Mouse (Mus musculus) MEL (cell line): ENCODE measurements at regions not wholly inside any gene's neighbourhood (a gene's known extent, or its start where the extent isn't known, plus 50 kb on each side); places are given as distances from the start of the nearest gene placed in this dataset.

Source experiments
- DNase-seq: peaks from one replicate; pipeline ENCODE4 v3.0.0; 2011; ENCODE audit warnings: low read depth, low spot score
- H3K27ac ChIP-seq: 2 replicates; pipeline ENCODE4 v1.5.1; 2012; ENCODE audit warnings: low read depth, mild to moderate bottlenecking, control low read depth, low read length, moderate library complexity; ENCODE audit not compliant: control insufficient read depth
- H3K27me3 ChIP-seq, 2 experiments: fragments of 150-350 bp in 1 of 2; sonication (generic) in 1 of 2; 2 replicates each; pipeline ENCODE4 v1.6.1; 2012; ENCODE audit warnings: low read length in 2 of 2, mild to moderate bottlenecking in 2 of 2, improper control_type of control experiment in 1 of 2, moderate library complexity in 1 of 2; ENCODE audit not compliant: insufficient read depth in 2 of 2, control insufficient read depth in 1 of 2
- H3K36me3 ChIP-seq, 2 experiments: 2 replicates each; pipeline ENCODE4 v1.6.1; 2012 to 2014; ENCODE audit warnings: low read length in 2 of 2, improper control_type of control experiment in 1 of 2, inconsistent platforms in 1 of 2, mild to moderate bottlenecking in 1 of 2; ENCODE audit not compliant: insufficient read depth in 2 of 2, control insufficient read depth in 1 of 2
- H3K4me1 ChIP-seq, 2 experiments: fragments of 150-350 bp in 1 of 2; sonication (generic) in 1 of 2; 2 replicates each; pipeline ENCODE4 v1.6.1; 2012; ENCODE audit warnings: low read length in 2 of 2, improper control_type of control experiment in 1 of 2, mild to moderate bottlenecking in 1 of 2; ENCODE audit not compliant: insufficient read depth in 2 of 2, control insufficient read depth in 1 of 2
- H3K4me3 ChIP-seq, 2 experiments: fragments of 150-350 bp in 1 of 2; sonication (generic) in 1 of 2; 2 replicates each; pipeline ENCODE4 v1.5.1; 2012; ENCODE audit warnings: low read depth in 2 of 2, low read length in 2 of 2, mild to moderate bottlenecking in 2 of 2, moderate library complexity in 2 of 2, control low read depth in 1 of 2, improper control_type of control experiment in 1 of 2; ENCODE audit not compliant: control insufficient read depth in 1 of 2, insufficient read depth in 1 of 2
- H3K79me2 ChIP-seq: 2 replicates; pipeline ENCODE4 v1.6.1; 2012; ENCODE audit warnings: mild to moderate bottlenecking, low read length, moderate library complexity; ENCODE audit not compliant: control insufficient read depth, poor library complexity, insufficient read depth
- H3K9ac ChIP-seq: 2 replicates; pipeline ENCODE4 v1.6.1; 2012; ENCODE audit warnings: low read depth, mild to moderate bottlenecking, control low read depth, low read length, moderate library complexity; ENCODE audit not compliant: control insufficient read depth, poor library complexity, severe bottlenecking
- H3K9me3 ChIP-seq: fragments of 150-350 bp; sonication (generic); replicated peaks from 2 replicates; pipeline ENCODE4 v1.6.1; 2012; ENCODE audit warnings: mild to moderate bottlenecking, low read length, improper control_type of control experiment, moderate library complexity; ENCODE audit not compliant: insufficient read depth
- E2F4 ChIP-seq: IDR thresholded peaks from 2 replicates; pipeline ENCODE4 v1.6.1; 2011; ENCODE audit warnings: low read depth, low read length, improper control_type of control experiment, borderline replicate concordance
- EP300 ChIP-seq, 2 experiments: IDR thresholded peaks; 2 replicates each; pipeline ENCODE4 v1.6.1; 2011; ENCODE audit warnings: improper control_type of control experiment in 2 of 2, low read length in 2 of 2, low read depth in 1 of 2, mild to moderate bottlenecking in 1 of 2
- GABPA ChIP-seq: IDR thresholded peaks from 2 replicates; pipeline ENCODE4 v1.6.1; 2012; ENCODE audit warnings: low read depth, mild to moderate bottlenecking, inconsistent platforms, low read length, improper control_type of control experiment, moderate library complexity
- JUND ChIP-seq: IDR thresholded peaks from 2 replicates; pipeline ENCODE4 v1.6.1; 2011; ENCODE audit warnings: low read depth, mild to moderate bottlenecking, improper control_type of control experiment, low read length
- KAT2A ChIP-seq: conservative IDR thresholded peaks from 2 replicates; pipeline ENCODE4 v1.6.1; 2012; ENCODE audit warnings: low read depth, low read length, improper control_type of control experiment, inconsistent platforms
- MEF2A ChIP-seq: IDR thresholded peaks from 2 replicates; pipeline ENCODE4 v1.6.1; 2014; ENCODE audit warnings: low read depth, mild to moderate bottlenecking, inconsistent platforms, low read length, improper control_type of control experiment; ENCODE audit not compliant: poor library complexity, insufficient replicate concordance, severe bottlenecking; ENCODE audit errors: extremely low read depth
- MXI1 ChIP-seq: IDR thresholded peaks from 2 replicates; pipeline ENCODE4 v1.6.1; 2011; ENCODE audit warnings: mild to moderate bottlenecking, low read depth, low read length, improper control_type of control experiment
- POLR2A ChIP-seq, 2 experiments: IDR thresholded peaks; 2 replicates each; pipeline ENCODE4 v1.6.1; 2011 to 2012; ENCODE audit warnings: low read length in 2 of 2, mild to moderate bottlenecking in 2 of 2, control low read depth in 1 of 2, improper control_type of control experiment in 1 of 2, low read depth in 1 of 2, moderate library complexity in 1 of 2; ENCODE audit not compliant: control insufficient read depth in 1 of 2, insufficient read depth in 1 of 2, poor library complexity in 1 of 2
- POLR2AphosphoS2 ChIP-seq: IDR thresholded peaks from 2 replicates; pipeline ENCODE4 v1.6.1; 2011; ENCODE audit warnings: low read length, improper control_type of control experiment
- SIN3A ChIP-seq: IDR thresholded peaks from 2 replicates; pipeline ENCODE4 v1.6.1; 2012; ENCODE audit warnings: low read length, improper control_type of control experiment, inconsistent platforms
- TAL1 ChIP-seq: IDR thresholded peaks from 2 replicates; pipeline ENCODE4 v1.6.1; 2012; ENCODE audit warnings: mild to moderate bottlenecking, inconsistent platforms, low read length, moderate library complexity, mixed read lengths
- TBP ChIP-seq: IDR thresholded peaks from 2 replicates; pipeline ENCODE4 v1.8.0; 2011; ENCODE audit warnings: low read depth, low read length, improper control_type of control experiment
- TCF12 ChIP-seq: IDR thresholded peaks from 2 replicates; pipeline ENCODE4 v1.6.1; 2014; ENCODE audit warnings: low read depth, mild to moderate bottlenecking, inconsistent platforms, low read length, improper control_type of control experiment, moderate library complexity
- UBTF ChIP-seq: IDR thresholded peaks from 2 replicates; pipeline ENCODE4 v1.6.1; 2012; ENCODE audit warnings: low read depth, mild to moderate bottlenecking, inconsistent platforms, low read length, improper control_type of control experiment, moderate library complexity, borderline replicate concordance; ENCODE audit not compliant: insufficient read depth
- ZKSCAN1 ChIP-seq: IDR thresholded peaks from 2 replicates; pipeline ENCODE4 v1.6.1; 2012; ENCODE audit warnings: low read depth, mild to moderate bottlenecking, inconsistent platforms, low read length, improper control_type of control experiment, moderate library complexity

DNA sequence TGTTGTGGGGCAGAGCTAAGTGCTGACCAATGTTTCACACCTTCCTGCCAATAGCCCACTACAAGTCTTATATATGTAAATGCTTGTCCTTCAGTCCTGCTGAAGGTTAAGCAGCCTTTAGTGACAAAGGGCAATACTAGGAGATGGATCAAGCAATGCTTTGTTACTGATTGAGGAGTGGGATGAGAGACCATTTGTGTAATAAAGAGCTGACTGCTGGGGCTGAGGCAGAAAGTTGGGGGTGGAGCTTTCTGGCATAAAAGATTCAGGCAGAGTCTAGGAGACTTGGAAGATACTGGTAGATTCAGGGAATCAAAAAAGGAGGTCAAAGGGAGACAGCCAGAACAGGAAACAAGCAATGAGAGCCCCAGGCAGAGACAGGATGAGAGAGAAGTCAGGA, 281.9 kb upstream of the Cdh9 start:
- TF ChIP-seq TAL1 (no peak), E2F4 (no peak), SIN3A (no peak), MXI1 (no peak)
- TF ChIP-seq, all 39 proteins: peak for 0
- H3K27me3 ChIP-seq: no peaks in the 10 kb centered on the region
- no peaks in the 10 kb centered on the region for H3K79me2 ChIP-seq
- no peak overlapping the region for H3K27ac ChIP-seq
- DNase-seq: no peak
- H3K9me3 ChIP-seq: no peaks in the 10 kb centered on the region
- no peak overlapping the region for H3K9ac ChIP-seq
- H3K4me3 ChIP-seq: no peak overlapping the region
- no peaks in the 10 kb centered on the region for H3K36me3 ChIP-seq
- H3K4me1 ChIP-seq: no peaks in the 10 kb centered on the region

DNA sequence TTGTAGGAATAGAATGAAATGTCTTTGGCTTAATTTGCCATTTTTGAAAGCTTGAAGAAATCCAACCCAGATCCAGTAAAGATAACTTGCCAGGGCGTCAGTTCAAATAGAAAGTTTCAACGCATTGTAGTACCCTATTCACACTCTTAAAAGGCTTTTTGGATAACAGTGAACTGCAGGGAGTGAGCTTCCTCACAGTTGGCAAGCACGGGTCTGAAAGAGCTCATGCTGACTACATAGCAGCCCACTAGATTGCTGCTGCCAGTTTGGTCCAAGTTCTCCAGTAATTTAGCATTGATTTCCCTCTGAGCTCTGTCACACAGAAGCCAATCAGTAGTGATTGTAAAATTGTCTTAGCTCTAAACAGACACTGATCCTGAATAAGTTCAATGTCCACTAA, 237.3 kb upstream of the Cdh9 start:
- Histone ChIP-seq H3K79me2 (no peaks in the 10 kb centered on the region), H3K27me3 (no peaks in the 10 kb centered on the region), H3K9ac (no peak overlapping the region), H3K27ac (no peak overlapping the region), H3K4me3 (no peak overlapping the region), H3K4me1 (no peaks in the 10 kb centered on the region), H3K36me3 (no peaks in the 10 kb centered on the region), H3K9me3 (no peaks in the 10 kb centered on the region; the same call in 1 of the 2 replicates)
- TF ChIP-seq E2F4: no peak
- TF ChIP-seq POLR2AphosphoS2: no peak
- no peak for TF ChIP-seq POLR2A (IDR thresholded peaks at IDR 0.05; ENCODE audit: control insufficient read depth in 1 of 2, insufficient read depth in 1 of 2, low read depth in 1 of 2, low read length in 2 of 2, poor library complexity in 1 of 2)
- no peak for TF ChIP-seq ZKSCAN1
- TF ChIP-seq GABPA: no peak
- no peak for TF ChIP-seq UBTF
- TF ChIP-seq MEF2A: no peak
- TF ChIP-seq JUND: no peak
- no peak for TF ChIP-seq TCF12
- no peak for DNase-seq

DNA sequence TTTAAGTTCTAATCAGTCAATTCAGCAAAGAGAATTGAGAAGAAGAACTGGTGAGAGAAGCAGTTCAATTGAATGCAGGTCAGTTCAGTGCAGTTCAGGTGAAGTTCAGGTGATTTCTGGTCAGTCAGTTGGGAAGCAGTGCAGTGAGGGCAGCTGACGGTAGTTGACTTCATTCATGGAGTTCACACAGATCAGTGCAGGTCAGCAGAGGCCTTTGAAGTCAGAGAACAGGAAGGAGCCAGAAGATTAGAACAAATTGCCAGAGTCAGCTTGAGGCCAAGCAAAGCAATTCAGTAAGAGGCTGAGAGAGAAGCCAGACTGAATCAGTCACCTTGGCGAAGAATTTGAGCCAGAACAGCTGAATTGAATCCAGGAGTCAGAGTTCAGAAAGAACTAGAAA, 235.7 kb upstream of the Cdh9 start:
- DNase-seq: no peak

More for the DNA sequence above, 235.7 kb upstream of the Cdh9 start:
- no peaks in the 10 kb centered on the region for H3K9me3 ChIP-seq
- no peaks in the 10 kb centered on the region for H3K4me1 ChIP-seq
- no peaks in the 10 kb centered on the region for H3K36me3 ChIP-seq
- no peak overlapping the region for H3K27ac ChIP-seq
- no peaks in the 10 kb centered on the region for H3K79me2 ChIP-seq
- H3K9ac ChIP-seq: no peak overlapping the region
- H3K27me3 ChIP-seq: no peaks in the 10 kb centered on the region
- TF ChIP-seq UBTF (no peak), KAT2A (no peak), TBP (no peak), EP300 (IDR thresholded peaks at IDR 0.05; ENCODE audit: low read depth in 1 of 2, low read length in 2 of 2) (no peak)
- H3K4me3 ChIP-seq: no peak overlapping the region
